Mouse (Mus musculus) ES-E14 (cell line): Measurements from ENCODE around the gene Zfp354b. TPM values are rescaled to one million over a fixed set of nuclear protein-coding genes. Genes with fewer than 3 reads are reported as not detected.

ENCODE experiments used
- DNase-seq: peaks from one replicate; pipeline ENCODE4 v3.0.0-alpha.2; 2013; ENCODE audit warnings: low read depth, low spot score
- H3K27ac ChIP-seq: 2 replicates; pipeline ENCODE4 v1.5.1; 2012; ENCODE audit warnings: low read depth, mild to moderate bottlenecking, low read length, moderate library complexity, mixed read lengths; ENCODE audit not compliant: poor library complexity, insufficient read depth, severe bottlenecking
- H3K36me3 ChIP-seq: 2 replicates; pipeline ENCODE4 v1.6.1; 2012; ENCODE audit warnings: mild to moderate bottlenecking, low read length, moderate library complexity, mixed read lengths; ENCODE audit not compliant: control insufficient read depth, poor library complexity, insufficient read depth, severe bottlenecking
- H3K4me1 ChIP-seq, 2 experiments: fragments of 150-350 bp in 1 of 2; sonication (generic) in 1 of 2; 2 replicates each; pipeline ENCODE4 v1.6.1; 2012; ENCODE audit warnings: low read length in 2 of 2, mild to moderate bottlenecking in 1 of 2, mixed read lengths in 1 of 2; ENCODE audit not compliant: control insufficient read depth in 2 of 2, insufficient read depth in 2 of 2, poor library complexity in 1 of 2
- H3K4me3 ChIP-seq, 2 experiments: fragments of 150-350 bp in 1 of 2; sonication (generic) in 1 of 2; 2 replicates each; pipeline ENCODE4 v1.5.1; 2012; ENCODE audit warnings: low read length in 2 of 2, low read depth in 1 of 2, mild to moderate bottlenecking in 1 of 2, mixed read lengths in 1 of 2; ENCODE audit not compliant: insufficient read depth in 1 of 2, poor library complexity in 1 of 2, severe bottlenecking in 1 of 2
- H3K9ac ChIP-seq: 2 replicates; pipeline ENCODE4 v1.6.1; 2012; ENCODE audit warnings: low read depth, mild to moderate bottlenecking, low read length, mixed read lengths; ENCODE audit not compliant: poor library complexity, insufficient read depth, severe bottlenecking
- H3K9me3 ChIP-seq: fragments of 150-350 bp; sonication (generic); 2 replicates; pipeline ENCODE4 v1.6.1; 2012; ENCODE audit warnings: low read depth, mild to moderate bottlenecking, low read length; ENCODE audit not compliant: control insufficient read depth, insufficient read depth
- CHD2 ChIP-seq: IDR thresholded peaks from 2 replicates; pipeline ENCODE4 v1.6.1; 2014; ENCODE audit warnings: mild to moderate bottlenecking, low read depth, low read length, inconsistent platforms
- HCFC1 ChIP-seq: IDR thresholded peaks from 2 replicates; pipeline ENCODE4 v1.6.1; 2012; ENCODE audit warnings: low read length, inconsistent platforms, borderline replicate concordance; ENCODE audit not compliant: insufficient read depth
- MAFK ChIP-seq: IDR thresholded peaks from 2 replicates; pipeline ENCODE4 v1.6.1; 2014; ENCODE audit warnings: mild to moderate bottlenecking, low read depth, low read length, inconsistent platforms; ENCODE audit not compliant: insufficient read depth
- ZC3H11A ChIP-seq: IDR thresholded peaks from 2 replicates; pipeline ENCODE4 v1.6.1; 2012; ENCODE audit warnings: low read depth, mild to moderate bottlenecking, inconsistent platforms, low read length, borderline replicate concordance
- ZNF384 ChIP-seq: IDR thresholded peaks from 2 replicates; pipeline ENCODE4 v1.6.1; 2012; ENCODE audit warnings: low read depth, low read length, inconsistent platforms
- in situ Hi-C, 2 experiments: fragments of 600-800 bp; cut with MboI; formaldehyde crosslinking; loops; one replicate each; pipeline ENCODE4 v1.15.1; 2025; ENCODE audit warnings: low sequenced_read_pairs in 2 of 2, inconsistent platforms in 1 of 2; ENCODE audit not compliant: unreplicated experiment in 2 of 2
- total RNA-seq: library from RNA; depleted of rRNA; stranded (reverse); fragments of 300-350 nt; gene quantifications from 2 replicates; pipeline ENCODE4 v1.2.3, GENCODE M21; 2012

The Zfp354b gene
- total RNA-seq, 1 experiment: 1.0 TPM

- H3K36me3 ChIP-seq: peaks cover 3% of the 10 kb centered on the region; the same call in 1 of the 2 replicates
- peaks cover 0 to 10% of the 10 kb centered on the region in 2 experiments; a peak in 1 of 4 replicates for H3K4me1 ChIP-seq
- H3K9ac ChIP-seq: no peak overlapping the region
- H3K9me3 ChIP-seq: no peaks in the 10 kb centered on the region
- in situ Hi-C loops: no loop called here
- TF ChIP-seq CHD2: no peak
- no peak for TF ChIP-seq ZNF384
- no peak for TF ChIP-seq MAFK
- no peak for TF ChIP-seq HCFC1
- TF ChIP-seq ZC3H11A: no peak
- no peak for DNase-seq
- no peak overlapping the region for H3K27ac ChIP-seq
- H3K4me3 ChIP-seq: no peak overlapping the region
Measured at GRCm38 (mm10) chr11:50914461-50914860, 17.0 kb downstream of the Zfp354b start.

DNA sequence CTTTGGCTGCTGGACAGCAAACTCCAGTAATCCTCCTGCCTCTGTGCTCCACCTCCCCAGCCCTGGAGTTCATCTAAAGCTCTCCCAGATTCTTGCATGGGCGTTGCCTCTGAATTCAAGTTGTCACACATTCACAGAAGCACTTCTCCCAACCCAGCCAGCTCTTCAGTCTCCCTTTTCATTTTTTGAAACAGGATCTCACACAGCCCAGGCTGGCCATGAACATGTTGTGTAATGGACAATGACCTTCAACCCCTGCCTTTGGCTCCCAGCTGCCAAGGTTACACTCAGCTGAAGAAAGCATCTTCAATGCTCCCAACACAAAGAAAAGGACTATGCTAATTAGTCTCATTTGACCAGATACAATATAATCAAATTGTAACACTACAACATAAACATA, 18.1 kb downstream of the Zfp354b start:
- in situ Hi-C loops: no loop called here
- H3K27ac ChIP-seq: no peak overlapping the region
- no peak for DNase-seq
- TF ChIP-seq HCFC1 (no peak), MAFK (no peak), ZC3H11A (no peak), CHD2 (no peak), ZNF384 (no peak)
- H3K4me3 ChIP-seq: no peak overlapping the region
- peaks cover 0 to 10% of the 10 kb centered on the region in 2 experiments; a peak in 1 of 4 replicates for H3K4me1 ChIP-seq
- H3K36me3 ChIP-seq: peaks cover 3% of the 10 kb centered on the region
- H3K9me3 ChIP-seq: no peaks in the 10 kb centered on the region
- H3K9ac ChIP-seq: no peak overlapping the region

- in situ Hi-C loops: no loop called here
- no peak overlapping the region for H3K27ac ChIP-seq
- no peak for TF ChIP-seq MAFK
- TF ChIP-seq HCFC1: no peak
- no peak for TF ChIP-seq ZNF384
- no peak for TF ChIP-seq CHD2
- TF ChIP-seq ZC3H11A: no peak
- no peak overlapping the region for H3K4me3 ChIP-seq
- H3K36me3 ChIP-seq: peaks cover 5% of the 10 kb centered on the region
- H3K9me3 ChIP-seq: no peaks in the 10 kb centered on the region
- H3K9ac ChIP-seq: no peak overlapping the region
- no peak for DNase-seq
- H3K4me1 ChIP-seq: no peaks in the 10 kb centered on the region
Measured at GRCm38 (mm10) chr11:50908136-50908535, 23.3 kb downstream of the Zfp354b start.

- Histone ChIP-seq H3K4me3 (no peak overlapping the region), H3K9ac (no peak overlapping the region), H3K36me3 (peaks cover 4% of the 10 kb centered on the region), H3K4me1 (no peaks in the 10 kb centered on the region), H3K9me3 (peaks cover 16% of the 10 kb centered on the region), H3K27ac (peak overlapping the region; percentile 24; the same call in 1 of the 2 replicates)
- peak; percentile 34 for DNase-seq
- in situ Hi-C loops: no loop called here
- TF ChIP-seq MAFK (peak; percentile 52), HCFC1 (no peak), ZC3H11A (no peak)
Measured at GRCm38 (mm10) chr11:50897359-50897758, 34.1 kb downstream of the Zfp354b start.

DNA sequence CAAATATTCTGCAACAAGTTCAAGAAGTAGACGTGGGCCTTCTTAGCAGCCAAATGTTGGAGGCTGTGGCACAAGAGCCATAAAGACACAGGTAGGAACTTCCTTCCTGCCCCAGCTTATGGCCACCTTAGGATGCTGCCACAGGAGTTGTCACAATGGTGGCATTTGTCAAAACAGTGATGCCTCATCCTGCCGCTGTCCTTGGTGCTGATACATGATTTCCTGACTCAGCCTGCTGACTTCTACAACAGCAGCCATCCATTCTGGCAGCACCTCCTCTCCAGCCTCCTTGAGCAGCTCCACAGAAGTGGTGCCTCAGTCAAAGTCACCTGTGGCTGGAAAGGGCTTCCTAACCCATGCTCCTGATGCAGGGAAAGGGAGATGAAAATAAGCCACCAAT, 39.0 kb downstream of the Zfp354b start:
- Histone ChIP-seq H3K4me1 (peaks cover 0 to 3% of the 10 kb centered on the region in 2 experiments; a peak in 2 of 4 replicates), H3K36me3 (no peaks in the 10 kb centered on the region), H3K9ac (no peak overlapping the region), H3K4me3 (no peak overlapping the region), H3K27ac (no peak overlapping the region), H3K9me3 (no peaks in the 10 kb centered on the region)
- DNase-seq: peak; percentile 41
- no peak for TF ChIP-seq ZNF384
- TF ChIP-seq MAFK: peak; percentile 82
- in situ Hi-C loops: no loop called here
